18 mouse cellular contexts compared by ENCODE assay signal in the genomic region with DNA sequence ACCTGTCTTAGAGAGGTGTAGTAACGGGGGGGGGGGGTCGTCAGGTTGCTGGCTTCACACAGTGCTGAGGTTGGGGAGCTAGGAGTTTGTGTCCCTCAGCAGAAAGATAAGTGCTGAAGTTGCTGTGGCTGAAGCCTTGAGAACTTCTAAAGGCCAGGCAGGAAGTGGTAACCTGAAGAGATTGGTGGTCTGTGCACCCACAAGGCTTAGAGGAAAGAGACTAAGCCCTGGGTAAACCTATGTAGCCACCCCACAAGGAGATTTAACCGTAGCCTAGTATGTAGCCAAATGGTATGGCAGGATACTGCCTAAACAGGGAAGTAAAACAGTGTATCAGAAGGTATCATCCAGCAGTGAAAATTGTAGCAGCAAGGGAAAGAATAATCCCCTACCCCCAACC. TPM values are rescaled to one million over a fixed set of nuclear protein-coding genes. Genes with fewer than 3 reads are reported as not detected.
DNase-seq lines count a peak whose midpoint lies in the region; ATAC-seq lines count a peak whose summit lies in the region.
"Had no signal": no experiment of that assay in that cellular context is flagged by ENCODE, and none has a peak within 500 bp of the region (broad histone marks: within the 10 kb centered on the region; RNA-seq: fewer than 3 reads in every experiment).

No protein-coding gene starts in this region.

- no peaks in the 10 kb centered on the region for H3K9me3 ChIP-seq in heart, embryonic 12.5 days (replicated peaks)
- no peaks in the 10 kb centered on the region for H3K9me3 ChIP-seq in forebrain, embryonic 15.5 days
- H3K9me3 ChIP-seq: intestine, embryonic 15.5 days had no signal

- H3K27me3 ChIP-seq in heart, embryonic 12.5 days (replicated peaks): no peaks in the 10 kb centered on the region
- H3K27me3 ChIP-seq in forebrain, embryonic 15.5 days: no peaks in the 10 kb centered on the region
- H3K27me3 ChIP-seq: intestine, embryonic 15.5 days had no signal

- H3K4me2 ChIP-seq in heart, embryonic 12.5 days: no peak overlapping the region
- H3K4me2 ChIP-seq in forebrain, embryonic 15.5 days (replicated peaks): no peak overlapping the region
- H3K4me2 ChIP-seq: intestine, embryonic 15.5 days; liver, embryonic 11.5 days had no signal

- H3K4me3 ChIP-seq in heart, embryonic 12.5 days: no peak overlapping the region
- no peak overlapping the region for H3K4me3 ChIP-seq in forebrain, embryonic 15.5 days
- H3K4me3 ChIP-seq: intestine, embryonic 15.5 days had no signal

- 63% methylated on average over 3 of the region's 3 CpGs for WGBS in heart, embryonic 12.5 days
- 78% methylated on average over 3 of the region's 3 CpGs for WGBS in forebrain, embryonic 15.5 days

- H3K9ac ChIP-seq in heart, embryonic 12.5 days: no peak overlapping the region
- H3K9ac ChIP-seq in forebrain, embryonic 15.5 days (replicated peaks): no peak overlapping the region
- H3K9ac ChIP-seq: intestine, embryonic 15.5 days had no signal

- ATAC-seq in heart, embryonic 12.5 days (ENCODE audit: insufficient number of reproducible peaks, low FRiP score): no peak
- peak; percentile 73 for ATAC-seq in common myeloid progenitor, adult 5-6 weeks (replicated peaks; ENCODE audit: low read depth, poor library complexity, severe bottlenecking)
- ATAC-seq in megakaryocyte progenitor cell, adult 5-6 weeks (replicated peaks; ENCODE audit: poor library complexity): peak; percentile 38; the same call in 1 of the 2 replicates
- no peak for ATAC-seq in forebrain, embryonic 15.5 days (replicated peaks)
- ATAC-seq: forebrain, embryonic 14.5 days; intestine, embryonic 15.5 days; midbrain, embryonic 16.5 days had no signal

- peak overlapping the region; percentile 96; the same call in 1 of the 2 replicates for H3K27ac ChIP-seq in heart, embryonic 12.5 days (ENCODE audit: poor library complexity, severe bottlenecking)
- H3K27ac ChIP-seq in forebrain, embryonic 15.5 days (replicated peaks): no peak overlapping the region
- H3K27ac ChIP-seq: intestine, embryonic 15.5 days had no signal

- DNase-seq in heart, adult 11 months: no peak
- peak; percentile 85 for DNase-seq in 416B (ENCODE audit: low read depth)
- no peak for DNase-seq in spleen, postnatal 36 days (ENCODE audit: low spot score in 2 of 2)
- no peak for DNase-seq in retina, postnatal 1 day
- DNase-seq: B cell, adult 2 months; cerebellum, adult 18-20 months; gastrocnemius, postnatal 10 days; heart, postnatal 4 days; kidney, postnatal 14 days; layer of hippocampus, adult 9-11 months had no signal

- peaks cover 23% of the 10 kb centered on the region for H3K36me3 ChIP-seq in heart, embryonic 12.5 days
- no peaks in the 10 kb centered on the region for H3K36me3 ChIP-seq in forebrain, embryonic 15.5 days
- H3K36me3 ChIP-seq: intestine, embryonic 15.5 days had no signal

- peaks cover 82% of the 10 kb centered on the region for H3K4me1 ChIP-seq in heart, embryonic 12.5 days (replicated peaks)
- H3K4me1 ChIP-seq in forebrain, embryonic 15.5 days: peaks cover 15% of the 10 kb centered on the region

RNA-seq across cellular contexts. Expression of a gene that starts 14.4 kb away (rescaled TPM):
- 62.0 and 64.4 TPM in 2 replicates for polyA plus RNA-seq in heart, embryonic 12.5 days (2016; fragmentation: Nextera tagmentation; extraction: Ambion mirVana)
- total RNA-seq in common myeloid progenitor, adult 5-6 weeks (2017): 13.1 TPM in 2 replicates
- total RNA-seq in megakaryocyte progenitor cell, adult 5-6 weeks (2015): 3.3 and 3.5 TPM in 2 replicates
- total RNA-seq in megakaryocyte progenitor cell, adult 5-6 weeks (2017): 6.5 and 6.8 TPM in 2 replicates
- 33.5 TPM in 2 replicates for polyA plus RNA-seq in forebrain, embryonic 15.5 days (2015; fragmentation: Nextera tagmentation; extraction: Ambion mirVana)

RNA-seq across cellular contexts. Expression of a gene that starts 43.2 kb away (rescaled TPM):
- 30.8 and 31.1 TPM in 2 replicates for polyA plus RNA-seq in heart, embryonic 12.5 days (2016; fragmentation: Nextera tagmentation; extraction: Ambion mirVana)
- 7.4 and 9.1 TPM in 2 replicates for total RNA-seq in common myeloid progenitor, adult 5-6 weeks (2017)
- 2.9 and 4.7 TPM in 2 replicates for total RNA-seq in megakaryocyte progenitor cell, adult 5-6 weeks (2015)
- 1.6 and 3.7 TPM in 2 replicates for total RNA-seq in megakaryocyte progenitor cell, adult 5-6 weeks (2017)
- 191 and 197 TPM in 2 replicates for polyA plus RNA-seq in forebrain, embryonic 15.5 days (2015; fragmentation: Nextera tagmentation; extraction: Ambion mirVana)

Comparison
In these comparisons a context has a peak if more than half of its experiments do, and no peak if none do; other contexts are left out.
1. ATAC-seq: peak in common myeloid progenitor, adult 5-6 weeks (single experiment) and megakaryocyte progenitor cell, adult 5-6 weeks (single experiment); none in heart, embryonic 12.5 days (single experiment) and forebrain, embryonic 15.5 days (single experiment).